Mouse (Mus musculus) E14TG2a.4 (cell line): Measurements from ENCODE around the gene Atp6v0e2.

Source experiments
- CTCF ChIP-seq: conservative IDR thresholded peaks from 2 replicates; pipeline ENCODE4 v1.5.1; 2014; ENCODE audit warnings: low read length
- NANOG ChIP-seq: IDR thresholded peaks from 2 replicates; pipeline ENCODE4 v1.6.1; 2014; ENCODE audit warnings: borderline replicate concordance, low read length, mixed read lengths
- POU5F1 ChIP-seq: IDR thresholded peaks from 2 replicates; pipeline ENCODE4 v1.6.1; 2014; ENCODE audit warnings: low read length, borderline replicate concordance

DNA sequence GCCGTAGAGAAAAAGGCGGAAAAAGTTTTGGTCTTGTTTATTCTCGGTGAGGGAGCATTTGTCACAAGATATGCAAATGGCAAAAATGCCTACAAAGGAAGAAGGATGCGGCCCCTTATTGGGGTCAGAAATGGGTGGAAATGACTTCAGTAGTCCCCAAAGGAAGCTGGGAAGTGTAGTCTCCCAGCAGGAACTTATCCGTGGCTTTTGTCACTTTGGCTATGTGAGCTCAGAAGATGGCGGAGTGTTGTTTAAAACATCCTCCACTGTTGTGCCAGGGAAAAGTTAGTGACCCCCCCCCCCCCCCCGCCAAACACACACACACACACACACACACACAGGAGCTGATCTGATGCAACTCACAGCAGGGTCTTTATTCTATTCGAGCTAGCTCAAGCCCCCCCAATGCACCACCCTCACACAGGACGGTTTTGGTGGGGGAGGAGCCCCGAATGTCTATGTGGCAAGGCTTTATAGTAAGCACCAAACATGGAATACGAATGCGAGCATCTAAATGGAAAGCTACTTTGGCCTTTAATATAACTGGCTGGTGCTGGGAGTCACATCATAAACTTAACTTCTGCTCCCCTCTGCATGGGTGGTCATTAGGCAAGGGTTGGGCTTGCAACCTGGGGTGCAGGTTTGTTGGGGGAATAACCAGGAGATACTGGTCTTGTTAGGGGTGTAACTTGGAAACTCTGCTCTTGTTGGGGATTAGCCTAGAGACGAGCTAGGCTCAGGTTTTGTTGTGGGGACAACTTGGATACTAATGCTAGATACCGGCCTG is 17.9 kb downstream of the Atp6v0e2 start:
- TF ChIP-seq CTCF (no peak), POU5F1 (no peak), NANOG (no peak)
